Mouse (Mus musculus) layer of hippocampus, adult 18-20 months (tissue): ENCODE data around the gene Apba2. TPM values are rescaled to one million over a fixed set of nuclear protein-coding genes. Genes with fewer than 3 reads are reported as not detected.

Experiments
- DNase-seq, 2 experiments: peaks; one replicate each; pipeline ENCODE4 v3.0.0; 2022; ENCODE audit warnings: low spot score in 2 of 2
- total RNA-seq, 2 experiments: library from RNA; stranded (reverse); gene quantifications; 2 replicates each; pipeline ENCODE4 v1.2.3; 2021

The Apba2 gene
- total RNA-seq, 2 experiments from 2014 or later, result 247 to 248 TPM

GRCm38 (mm10) chr7:64785040-64785439 lies 283.5 kb downstream of the Apba2 start:
- DNase-seq, result no peak

GRCm38 (mm10) chr7:64791145-64791544 lies 289.6 kb downstream of the Apba2 start:
- DNase-seq, result no peak

- no peak for DNase-seq
Observed at GRCm38 (mm10) chr7:64792031-64792430, 290.5 kb downstream of the Apba2 start.

DNA sequence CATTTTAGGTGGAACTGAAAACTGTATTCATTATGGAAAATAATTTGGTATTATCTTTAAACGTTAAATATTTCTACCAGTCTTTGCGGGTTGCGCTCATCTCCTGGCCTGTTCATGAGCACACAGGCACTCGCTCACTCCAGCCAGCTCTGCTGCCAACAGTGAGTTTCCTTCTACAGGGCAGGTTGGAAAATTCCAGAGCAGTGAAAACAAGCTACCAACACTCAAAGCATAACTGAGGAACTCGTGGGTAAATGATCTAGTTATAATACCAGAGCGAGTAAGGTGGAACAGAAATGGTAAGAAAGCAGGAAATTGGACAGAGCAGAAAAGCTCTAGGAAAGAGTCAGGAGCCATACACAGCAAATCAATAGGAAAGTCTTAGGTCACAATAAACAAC lies 294.0 kb downstream of the Apba2 start:
- DNase-seq, result no peak

Other genes starting within 250 kb of the Apba2 start
- 10 to 100 TPM; 13.3 to 17.2 TPM for gene Mtmr10, start 214.1 kb upstream of the Apba2 start, total RNA-seq
- 10 to 100 TPM; 11.4 to 12.1 TPM for gene Fan1, start 127.6 kb upstream of the Apba2 start, total RNA-seq
- gene Mphosph10, start 109.4 kb upstream of the Apba2 start, total RNA-seq, result 10 to 100 TPM; 21.1 to 25.2 TPM
- gene Mcee, start 109.1 kb upstream of the Apba2 start, total RNA-seq, result 10 to 100 TPM; 49.2 to 57.9 TPM